Mouse (Mus musculus) lung, adult 2 months (tissue): Measurements from ENCODE around the gene Madd.

ENCODE experiments used
- CTCF ChIP-seq: fragments of 200-500 bp; IDR thresholded peaks from 2 replicates; pipeline ENCODE4 v1.5.1; 2011; ENCODE audit warnings: mild to moderate bottlenecking, low read length, control low read depth; ENCODE audit not compliant: insufficient read depth
- POLR2A ChIP-seq: fragments of 200-500 bp; IDR thresholded peaks from 2 replicates; pipeline ENCODE4 v1.6.1; 2011; ENCODE audit warnings: low read depth, mild to moderate bottlenecking, control low read depth, low read length, borderline replicate concordance; ENCODE audit errors: extremely low read depth

GRCm38 (mm10) chr2:91136513-91137412 lies 46.9 kb downstream of the Madd start:
- TF ChIP-seq POLR2A: no peak
- no peak for TF ChIP-seq CTCF
